ENCODE assay signal across 9 mouse cellular contexts in the genomic region with DNA sequence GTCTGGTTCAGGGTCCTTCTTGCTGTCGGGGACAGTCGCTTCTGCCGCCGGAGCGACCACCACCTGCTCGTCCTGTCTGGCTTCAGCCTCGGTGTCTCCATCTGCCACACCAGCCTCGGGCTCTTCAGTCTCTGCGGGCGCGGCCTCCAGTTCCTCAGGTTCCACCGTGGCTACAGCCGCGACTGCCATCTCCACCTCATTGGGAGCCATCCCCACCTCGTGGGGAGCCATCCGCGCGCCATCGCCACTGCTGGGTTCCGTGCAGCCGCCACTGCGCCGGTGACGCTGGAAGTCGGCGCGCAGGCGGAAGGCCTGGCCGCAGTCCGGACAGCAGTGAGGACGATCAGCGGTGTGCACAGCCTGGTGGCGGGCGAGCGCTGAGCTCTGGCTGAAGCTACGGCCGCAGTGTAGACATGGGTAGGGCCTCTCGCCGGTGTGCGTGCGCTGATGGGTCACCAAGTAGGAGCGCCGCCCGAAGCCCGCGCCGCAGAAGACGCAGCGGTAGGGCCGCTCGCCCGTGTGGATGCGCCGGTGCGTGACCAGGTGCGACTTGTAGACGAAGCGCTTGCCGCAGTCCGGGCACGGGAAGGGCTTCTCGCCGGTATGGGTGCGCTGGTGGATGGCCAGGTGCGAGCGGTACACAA. TPM values are rescaled to one million over a fixed set of nuclear protein-coding genes. Genes with fewer than 3 reads are reported as not detected.
DNase-seq lines count a peak whose midpoint lies in the region; ATAC-seq and TF ChIP-seq lines count a peak whose summit lies in the region.
"Had no signal": no experiment of that assay in that cellular context is flagged by ENCODE, and none has a peak within 500 bp of the region (broad histone marks: within the 10 kb centered on the region; RNA-seq: fewer than 3 reads in every experiment).

No protein-coding gene starts in this region.

- no peak overlapping the region for H3K9ac ChIP-seq in heart, embryonic 11.5 days (ENCODE audit: low read depth, low read length)
- H3K9ac ChIP-seq in intestine, postnatal 0 days (ENCODE audit: low read depth, low read length), result no peak overlapping the region

- H3K27me3 ChIP-seq in heart, embryonic 11.5 days (ENCODE audit: control insufficient read depth, insufficient read depth, low read length), result peaks cover 79% of the 10 kb centered on the region
- H3K27me3 ChIP-seq in E14TG2a.4 (ENCODE audit: insufficient read depth, low read length), result peaks cover 94% of the 10 kb centered on the region
- H3K27me3 ChIP-seq in intestine, postnatal 0 days (replicated peaks; ENCODE audit: control insufficient read depth, insufficient read depth, low read length), result peaks cover 47% of the 10 kb centered on the region

- peaks cover 18% of the 10 kb centered on the region for H3K4me1 ChIP-seq in heart, embryonic 11.5 days (ENCODE audit: control insufficient read depth, insufficient read depth, low read length)
- peaks cover 24% of the 10 kb centered on the region for H3K4me1 ChIP-seq in E14TG2a.4 (replicated peaks; ENCODE audit: low read depth, low read length)
- H3K4me1 ChIP-seq in intestine, postnatal 0 days (replicated peaks; ENCODE audit: control insufficient read depth, insufficient read depth, low read length), result no peaks in the 10 kb centered on the region

- DNase-seq in heart, adult 8-10 months (ENCODE audit: low spot score), result no peak
- DNase-seq in embryo, embryonic 11 days, result peak; percentile 39
- DNase-seq in frontal cortex, postnatal 10 days (ENCODE audit: low spot score in 2 of 2), result no peak
- no peak for DNase-seq in Muller cell, postnatal 12 days (ENCODE audit: inconsistent ontology term)
- DNase-seq in urinary bladder, postnatal 4 days (ENCODE audit: low spot score in 2 of 2), result no peak

- no peaks in the 10 kb centered on the region for H3K9me3 ChIP-seq in heart, embryonic 11.5 days (replicated peaks; ENCODE audit: control insufficient read depth, low read length)
- H3K9me3 ChIP-seq in E14TG2a.4 (ENCODE audit: low read length), result no peaks in the 10 kb centered on the region
- H3K9me3 ChIP-seq in intestine, postnatal 0 days (ENCODE audit: control insufficient read depth), result peaks cover 6% of the 10 kb centered on the region; the same call in 1 of the 2 replicates

- peak; percentile 11; the same call in 1 of the 2 replicates for ATAC-seq in heart, embryonic 11.5 days (replicated peaks; ENCODE audit: insufficient number of reproducible peaks, low FRiP score, low TSS enrichment)
- ATAC-seq in intestine, postnatal 0 days, result no peak

- WGBS in heart, embryonic 11.5 days (ENCODE audit: insufficient replicate concordance), result 2% methylated on average over 64 of the region's 66 CpGs
- WGBS in intestine, postnatal 0 days, result 58% methylated on average over 66 of the region's 66 CpGs

- peak overlapping the region; percentile 46 for H3K4me3 ChIP-seq in heart, embryonic 11.5 days (ENCODE audit: low read depth, low read length)
- peak overlapping the region; percentile 76 for H3K4me3 ChIP-seq in E14TG2a.4 (replicated peaks; ENCODE audit: low read length)
- peak overlapping the region; percentile 40 for H3K4me3 ChIP-seq in intestine, postnatal 0 days (ENCODE audit: low read depth, low read length)

- H3K27ac ChIP-seq in heart, embryonic 11.5 days (ENCODE audit: low read depth, low read length), result no peak overlapping the region
- H3K27ac ChIP-seq in intestine, postnatal 0 days (ENCODE audit: low read depth, low read length), result no peak overlapping the region

- TF ChIP-seq CTCF in E14TG2a.4 (conservative IDR thresholded peaks at IDR 0.05; ENCODE audit: low read length), result no peak
- no peak for TF ChIP-seq CTCF in intestine, postnatal 0 days (IDR thresholded peaks at IDR 0.05; ENCODE audit: low read depth)

- H3K36me3 ChIP-seq in heart, embryonic 11.5 days (ENCODE audit: control insufficient read depth, insufficient read depth, low read length), result no peaks in the 10 kb centered on the region
- no peaks in the 10 kb centered on the region for H3K36me3 ChIP-seq in E14TG2a.4 (ENCODE audit: insufficient read depth, low read length)
- H3K36me3 ChIP-seq in intestine, postnatal 0 days (ENCODE audit: control insufficient read depth, insufficient read depth), result peaks cover 22% of the 10 kb centered on the region

- H3K4me2 ChIP-seq in heart, embryonic 11.5 days, result peak overlapping the region; percentile 87
- H3K4me2 ChIP-seq in intestine, postnatal 0 days (replicated peaks; ENCODE audit: low read depth), result no peak overlapping the region

RNA-seq across cellular contexts. Expression of a gene that starts 15.2 kb away (rescaled TPM):
- polyA plus RNA-seq in heart, embryonic 11.5 days (2014; fragmentation: Nextera tagmentation; extraction: Ambion mirVana), result 0.89 and 1.2 TPM in 2 replicates
- total RNA-seq in heart, adult 8-10 months (2022), result 1 to 10 TPM; 5.1 to 6.4 (median 5.5) TPM
- 0.81 and 0.86 TPM in 2 replicates for polyA plus RNA-seq in intestine, postnatal 0 days (2015; fragmentation: Nextera tagmentation; extraction: Ambion mirVana)

RNA-seq across cellular contexts. Expression of a gene that starts 19.6 kb away (rescaled TPM):
- 8.4 and 9.2 TPM in 2 replicates for polyA plus RNA-seq in heart, embryonic 11.5 days (2014; fragmentation: Nextera tagmentation; extraction: Ambion mirVana)
- total RNA-seq in heart, adult 8-10 months (2022), result 1 to 10 TPM; 8.7 to 9.6 (median 9.2) TPM
- 2.1 and 2.7 TPM in 2 replicates for polyA plus RNA-seq in intestine, postnatal 0 days (2015; fragmentation: Nextera tagmentation; extraction: Ambion mirVana)

RNA-seq across cellular contexts. Expression of a gene that starts 27.9 kb away (rescaled TPM):
- polyA plus RNA-seq in heart, embryonic 11.5 days (2014; fragmentation: Nextera tagmentation; extraction: Ambion mirVana), result not detected in 2 replicates
- not detected for total RNA-seq in heart, adult 8-10 months (2022)
- not detected in 2 replicates for polyA plus RNA-seq in intestine, postnatal 0 days (2015; fragmentation: Nextera tagmentation; extraction: Ambion mirVana)
- polyA plus RNA-seq: small intestine, adult 2 months had no signal

RNA-seq across cellular contexts. Expression of a gene that starts 38.8 kb away (rescaled TPM):
- not detected in 2 replicates for polyA plus RNA-seq in heart, embryonic 11.5 days (2014; fragmentation: Nextera tagmentation; extraction: Ambion mirVana)
- total RNA-seq in heart, adult 8-10 months (2022), result under 1 TPM in 1 of 4 experiments, not detected in 3; 0.12 TPM
- not detected in 2 replicates for polyA plus RNA-seq in intestine, postnatal 0 days (2015; fragmentation: Nextera tagmentation; extraction: Ambion mirVana)
